Mouse (Mus musculus) limb, embryonic 11.5 days (tissue): ENCODE results near the gene Ube2cbp. TPM values are rescaled to one million over a fixed set of nuclear protein-coding genes. Genes with fewer than 3 reads are reported as not detected.

Experiments used
- ATAC-seq: fragments of 200-750 bp; cut with Nextera tagmentation; 2 replicates; pipeline ENCODE4 v1.8.0; 2017; ENCODE audit warnings: low read depth; ENCODE audit not compliant: insufficient number of reproducible peaks, low FRiP score, low TSS enrichment
- DNase-seq: peaks from one replicate; pipeline ENCODE4 v3.0.0-alpha.2; 2015; ENCODE audit warnings: low spot score
- H3K27ac ChIP-seq: fragments of 300-500 bp; sonication (generic); replicated peaks from 2 replicates; pipeline ENCODE4 v1.5.1; 2014; ENCODE audit warnings: low read depth, mild to moderate bottlenecking, low read length
- H3K27me3 ChIP-seq: fragments of 300-500 bp; sonication (generic); 2 replicates; pipeline ENCODE4 v1.6.1; 2014; ENCODE audit warnings: mild to moderate bottlenecking, low read length, mixed read lengths; ENCODE audit not compliant: control insufficient read depth, insufficient read depth
- H3K36me3 ChIP-seq: fragments of 300-500 bp; sonication (generic); 2 replicates; pipeline ENCODE4 v1.6.1; 2014; ENCODE audit warnings: mild to moderate bottlenecking, low read length, moderate library complexity, mixed read lengths; ENCODE audit not compliant: control insufficient read depth, insufficient read depth
- H3K4me1 ChIP-seq: fragments of 300-500 bp; sonication (generic); 2 replicates; pipeline ENCODE4 v1.6.1; 2014; ENCODE audit warnings: low read length, mixed read lengths; ENCODE audit not compliant: control insufficient read depth, insufficient read depth
- H3K4me2 ChIP-seq: fragments of 300-500 bp; sonication (generic); 2 replicates; pipeline ENCODE4 v1.6.1; 2014; ENCODE audit warnings: low read depth, mild to moderate bottlenecking, moderate library complexity; ENCODE audit not compliant: severe bottlenecking
- H3K4me3 ChIP-seq: fragments of 300-500 bp; sonication (generic); 2 replicates; pipeline ENCODE4 v1.5.1; 2014; ENCODE audit warnings: low read depth, low read length
- H3K9ac ChIP-seq: fragments of 300-500 bp; sonication (generic); 2 replicates; pipeline ENCODE4 v1.6.1; 2014; ENCODE audit warnings: mild to moderate bottlenecking, low read length
- H3K9me3 ChIP-seq: fragments of 300-500 bp; sonication (generic); 2 replicates; pipeline ENCODE4 v1.6.1; 2016; ENCODE audit warnings: low read length; ENCODE audit not compliant: control insufficient read depth
- WGBS: fragments of 180-500 bp; shearing (Covaris S2); extraction: QIAGEN DNeasy Blood & Tissue Kit; methylation state at CpG from one replicate; pipeline ENCODE4 v1.1.7; 2014; 5-methylcytosine and 5-hydroxymethylcytosine counted together
- polyA plus RNA-seq: library from polyadenylated mRNA; unstranded; fragments of >200 nt; fragmentation: Nextera tagmentation; extraction: Ambion mirVana; gene quantifications from 2 replicates; pipeline ENCODE4 v1.2.1, GENCODE M21; 2014

Ube2cbp gene
- polyA plus RNA-seq, 1 experiment from 2014 or later, result 8.0 TPM

GRCm38 (mm10) chr9:86395785-86396184 lies 69.0 kb downstream of the Ube2cbp start:
- WGBS, result 76% methylated on average over 6 of the region's 6 CpGs
- no peak overlapping the region for H3K27ac ChIP-seq
- ATAC-seq (no peak), DNase-seq (no peak)
- H3K36me3 ChIP-seq, result no peaks in the 10 kb centered on the region; the same call in 1 of the 2 replicates
- no peak overlapping the region for H3K4me3 ChIP-seq
- no peaks in the 10 kb centered on the region for H3K9me3 ChIP-seq
- H3K27me3 ChIP-seq, result no peaks in the 10 kb centered on the region
- H3K4me2 ChIP-seq, result no peak overlapping the region
- H3K4me1 ChIP-seq, result no peaks in the 10 kb centered on the region
- H3K9ac ChIP-seq, result no peak overlapping the region

GRCm38 (mm10) chr9:86395012-86395411 lies 69.7 kb downstream of the Ube2cbp start:
- 85% methylated on average over 1 of the region's 1 CpGs for WGBS
- H3K27me3 ChIP-seq, result no peaks in the 10 kb centered on the region
- no peaks in the 10 kb centered on the region for H3K9me3 ChIP-seq
- DNase-seq (no peak), ATAC-seq (no peak)
- no peak overlapping the region for H3K9ac ChIP-seq
- no peak overlapping the region for H3K27ac ChIP-seq
- no peak overlapping the region for H3K4me3 ChIP-seq
- no peak overlapping the region for H3K4me2 ChIP-seq
- no peaks in the 10 kb centered on the region; the same call in 1 of the 2 replicates for H3K36me3 ChIP-seq
- no peaks in the 10 kb centered on the region for H3K4me1 ChIP-seq

GRCm38 (mm10) chr9:86393586-86394272 lies 71.0 kb downstream of the Ube2cbp start:
- WGBS, result 56% methylated on average over 8 of the region's 8 CpGs
- Histone ChIP-seq H3K4me1 (no peaks in the 10 kb centered on the region), H3K27ac (no peak overlapping the region), H3K9ac (no peak overlapping the region), H3K9me3 (no peaks in the 10 kb centered on the region), H3K27me3 (no peaks in the 10 kb centered on the region), H3K36me3 (no peaks in the 10 kb centered on the region; the same call in 1 of the 2 replicates), H3K4me3 (no peak overlapping the region), H3K4me2 (no peak overlapping the region)
- DNase-seq, result no peak
- ATAC-seq, result no peak

- H3K36me3 ChIP-seq, result no peaks in the 10 kb centered on the region; the same call in 1 of the 2 replicates
- H3K27ac ChIP-seq, result no peak overlapping the region
- no peak overlapping the region for H3K9ac ChIP-seq
- DNase-seq (no peak), ATAC-seq (no peak)
- H3K4me1 ChIP-seq, result no peaks in the 10 kb centered on the region
- no peak overlapping the region for H3K4me2 ChIP-seq
- H3K9me3 ChIP-seq, result no peaks in the 10 kb centered on the region
- H3K27me3 ChIP-seq, result no peaks in the 10 kb centered on the region
- no peak overlapping the region for H3K4me3 ChIP-seq
Measured at GRCm38 (mm10) chr9:86391467-86391866, 73.3 kb downstream of the Ube2cbp start.

DNA sequence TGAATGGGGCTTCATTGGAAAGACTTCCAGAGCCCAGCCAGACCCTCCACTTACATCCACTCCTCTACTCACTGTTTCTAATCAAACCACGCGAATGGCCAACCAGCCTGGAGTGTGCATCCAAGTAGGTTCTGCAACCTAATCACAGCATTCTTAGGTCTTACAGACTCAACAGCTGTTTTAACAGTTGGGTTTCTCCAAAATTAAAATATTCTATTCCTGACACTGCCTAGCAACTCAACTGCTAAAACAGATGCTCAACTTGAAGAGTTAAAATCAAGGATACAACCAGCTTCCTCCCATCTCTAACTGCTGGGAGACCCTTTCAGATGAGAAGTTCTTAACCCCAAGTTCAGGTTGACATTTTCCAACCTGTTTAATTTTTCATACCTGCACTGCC lies 74.0 kb downstream of the Ube2cbp start:
- WGBS, result 77% methylated on average over 2 of the region's 2 CpGs
- H3K9ac ChIP-seq, result no peak overlapping the region
- DNase-seq (no peak), ATAC-seq (no peak)
- no peak overlapping the region for H3K4me3 ChIP-seq
- no peak overlapping the region for H3K27ac ChIP-seq
- H3K4me1 ChIP-seq, result no peaks in the 10 kb centered on the region
- no peaks in the 10 kb centered on the region for H3K27me3 ChIP-seq
- H3K36me3 ChIP-seq, result no peaks in the 10 kb centered on the region; the same call in 1 of the 2 replicates
- H3K4me2 ChIP-seq, result no peak overlapping the region
- no peaks in the 10 kb centered on the region for H3K9me3 ChIP-seq

DNA sequence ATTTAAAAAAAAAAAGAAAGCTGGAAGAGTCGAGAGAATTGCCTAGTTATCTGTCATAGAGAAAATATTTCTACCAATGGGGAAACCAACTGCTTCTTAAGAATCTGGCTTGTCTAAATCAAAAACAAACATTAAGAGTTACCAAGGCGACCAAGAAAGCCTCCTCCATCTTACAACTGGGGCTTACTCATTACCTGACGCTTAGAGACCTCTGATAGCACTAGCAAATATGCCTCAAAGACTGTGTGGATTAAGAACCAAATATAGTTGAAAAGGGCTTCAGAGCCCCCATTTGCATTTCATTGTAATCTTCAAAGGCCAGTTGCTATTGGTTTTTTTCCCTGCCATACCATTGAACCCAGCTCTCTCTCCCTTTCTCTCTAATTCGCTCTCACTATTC lies 76.2 kb downstream of the Ube2cbp start:
- H3K9me3 ChIP-seq, result no peaks in the 10 kb centered on the region
- H3K27ac ChIP-seq, result no peak overlapping the region
- H3K4me2 ChIP-seq, result no peak overlapping the region
- H3K9ac ChIP-seq, result no peak overlapping the region
- no peaks in the 10 kb centered on the region for H3K27me3 ChIP-seq
- WGBS, result 71% methylated on average over 4 of the region's 4 CpGs
- no peak for DNase-seq
- no peak for ATAC-seq
- H3K4me3 ChIP-seq, result no peak overlapping the region
- no peaks in the 10 kb centered on the region; the same call in 1 of the 2 replicates for H3K36me3 ChIP-seq
- H3K4me1 ChIP-seq, result no peaks in the 10 kb centered on the region

- H3K9me3 ChIP-seq, result no peaks in the 10 kb centered on the region
- H3K4me1 ChIP-seq, result no peaks in the 10 kb centered on the region
- no peak overlapping the region for H3K4me2 ChIP-seq
- DNase-seq (no peak), ATAC-seq (no peak)
- WGBS, result 59% methylated on average over 2 of the region's 2 CpGs
- no peak overlapping the region for H3K27ac ChIP-seq
- H3K27me3 ChIP-seq, result no peaks in the 10 kb centered on the region
- H3K4me3 ChIP-seq, result no peak overlapping the region
- no peaks in the 10 kb centered on the region for H3K36me3 ChIP-seq
- H3K9ac ChIP-seq, result no peak overlapping the region
Measured at GRCm38 (mm10) chr9:86376923-86377322, 87.8 kb downstream of the Ube2cbp start.

DNA sequence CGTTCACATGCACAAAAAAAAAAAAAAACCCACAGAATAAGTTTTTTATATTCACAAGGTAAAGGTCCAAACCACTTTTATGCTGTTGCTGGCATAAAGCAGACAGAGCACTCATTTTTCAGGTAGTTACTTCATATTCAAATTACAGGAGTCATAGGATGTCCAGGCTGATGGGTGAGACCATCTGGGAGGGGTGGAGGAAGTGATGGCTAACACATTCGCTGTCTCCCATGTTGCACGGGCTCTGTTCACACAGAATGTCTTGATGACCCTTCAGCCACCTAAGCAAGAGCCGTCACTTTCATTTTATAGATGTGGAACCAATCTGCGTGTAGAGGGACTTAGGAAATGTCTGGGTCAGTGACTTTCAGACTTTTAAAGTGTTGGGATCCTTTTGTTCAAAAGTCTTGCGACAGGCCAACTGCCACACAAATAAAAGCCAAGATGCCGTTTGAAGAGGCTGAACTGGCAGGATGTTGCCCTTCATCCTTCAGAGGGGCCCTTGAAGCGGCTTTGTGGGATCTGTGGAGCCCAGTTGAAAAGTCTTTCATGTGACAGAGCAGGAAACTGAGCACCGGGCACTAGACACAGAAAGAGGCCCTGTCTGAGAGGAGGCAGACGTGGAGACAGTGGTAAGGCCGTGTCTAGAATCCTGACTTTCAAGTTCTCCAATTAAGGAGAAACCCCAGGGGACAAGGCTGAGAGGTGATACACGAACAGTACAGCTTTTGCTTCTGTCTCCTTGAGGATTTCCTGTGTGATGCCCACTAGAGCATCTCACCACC lies 91.8 kb downstream of the Ube2cbp start:
- DNase-seq (no peak), ATAC-seq (no peak)
- H3K9me3 ChIP-seq, result no peaks in the 10 kb centered on the region
- no peak overlapping the region for H3K9ac ChIP-seq
- H3K27me3 ChIP-seq, result no peaks in the 10 kb centered on the region
- no peak overlapping the region for H3K27ac ChIP-seq
- no peaks in the 10 kb centered on the region for H3K4me1 ChIP-seq
- WGBS, result 46% methylated on average over 12 of the region's 12 CpGs
- no peak overlapping the region for H3K4me3 ChIP-seq
- H3K4me2 ChIP-seq, result no peak overlapping the region
- H3K36me3 ChIP-seq, result no peaks in the 10 kb centered on the region
